In the genomic region with DNA sequence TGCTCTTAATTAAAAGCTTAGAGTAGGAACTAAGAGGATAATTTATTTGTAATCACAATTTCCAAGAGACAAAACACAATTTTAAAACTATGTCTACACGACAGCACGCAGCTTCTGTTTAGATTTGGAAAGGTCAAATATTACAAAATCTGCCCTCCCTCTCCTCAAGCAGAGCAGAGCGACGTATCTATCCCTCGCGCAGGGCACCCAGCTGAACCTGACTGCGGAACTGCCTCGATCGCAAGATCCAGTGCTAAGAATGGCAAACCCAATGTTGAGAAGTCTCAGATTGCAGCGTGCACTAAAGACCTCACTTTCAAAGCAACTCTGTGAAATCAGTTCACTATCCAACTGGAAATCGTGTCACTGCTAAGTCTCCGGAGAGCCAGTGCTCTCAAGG, we compare ENCODE assay signal across 9 mouse cellular contexts. TPM values are rescaled to one million over a fixed set of nuclear protein-coding genes. Genes with fewer than 3 reads are reported as not detected.
DNase-seq lines count a peak whose midpoint lies in the region; ATAC-seq and TF ChIP-seq lines count a peak whose summit lies in the region.
"Had no signal": no experiment of that assay in that cellular context is flagged by ENCODE, and none has a peak within 500 bp of the region (broad histone marks: within the 10 kb centered on the region; RNA-seq: fewer than 3 reads in every experiment).

No protein-coding gene starts in this region.

- peak overlapping the region; percentile 93 for H3K4me2 ChIP-seq in liver, embryonic 12.5 days
- H3K4me2 ChIP-seq in stomach, postnatal 0 days (replicated peaks; ENCODE audit: low read depth): peak overlapping the region; percentile 73

- H3K4me3 ChIP-seq in megakaryocyte, embryonic 14.5 days (replicated peaks): peak overlapping the region; percentile 97
- peak overlapping the region; percentile 71 for H3K4me3 ChIP-seq in liver, embryonic 12.5 days
- H3K4me3 ChIP-seq in stomach, postnatal 0 days (ENCODE audit: low read depth, low read length): peak overlapping the region; percentile 97

- H3K9ac ChIP-seq in liver, embryonic 12.5 days: 0 out of 2 replicates have a peak overlapping the region, but pooled peaks have one; percentile 8
- H3K9ac ChIP-seq in stomach, postnatal 0 days (ENCODE audit: low read length): peak overlapping the region; percentile 65

- TF ChIP-seq CTCF in stomach, postnatal 0 days (IDR thresholded peaks at IDR 0.05; ENCODE audit: low read depth): no peak

- TF ChIP-seq EP300 in stomach, postnatal 0 days (optimal IDR thresholded peaks at IDR 0.05): no peak

- WGBS in liver, embryonic 12.5 days (ENCODE audit: insufficient replicate concordance): 71% methylated on average over 12 of the region's 12 CpGs
- 17% methylated on average over 12 of the region's 12 CpGs for WGBS in stomach, postnatal 0 days

- peak; percentile 51 for DNase-seq in adrenal gland, postnatal 10 days
- DNase-seq in adrenal gland, postnatal 14 days: no peak
- DNase-seq in stomach, postnatal 0 days (ENCODE audit: low spot score): no peak
- no peak for DNase-seq in yolk sac, embryonic 10.5 days (ENCODE audit: low spot score)
- no peak for DNase-seq in embryo, embryonic 11 days
- DNase-seq: kidney, postnatal 4 days had no signal

- no peaks in the 10 kb centered on the region for H3K9me3 ChIP-seq in megakaryocyte, embryonic 14.5 days
- H3K9me3 ChIP-seq in liver, embryonic 12.5 days (replicated peaks): no peaks in the 10 kb centered on the region
- H3K9me3 ChIP-seq in stomach, postnatal 0 days (ENCODE audit: control insufficient read depth, low read length): no peaks in the 10 kb centered on the region

- H3K36me3 ChIP-seq in megakaryocyte, embryonic 14.5 days (replicated peaks; ENCODE audit: low read length): no peaks in the 10 kb centered on the region
- no peaks in the 10 kb centered on the region for H3K36me3 ChIP-seq in liver, embryonic 12.5 days
- no peaks in the 10 kb centered on the region for H3K36me3 ChIP-seq in stomach, postnatal 0 days (ENCODE audit: control insufficient read depth, insufficient read depth, low read length)

- ATAC-seq in megakaryocyte, adult 5-6 weeks (ENCODE audit: poor library complexity, severe bottlenecking): no peak
- no peak for ATAC-seq in liver, embryonic 12.5 days
- ATAC-seq in stomach, postnatal 0 days (ENCODE audit: low FRiP score, low TSS enrichment): no peak

- H3K27ac ChIP-seq in liver, embryonic 12.5 days: no peak overlapping the region; the same call in 1 of the 2 replicates
- peak overlapping the region; percentile 98 for H3K27ac ChIP-seq in stomach, postnatal 0 days (replicated peaks)

- H3K4me1 ChIP-seq in megakaryocyte, embryonic 14.5 days: peaks cover 49% of the 10 kb centered on the region
- H3K4me1 ChIP-seq in liver, embryonic 12.5 days: peaks cover 69% of the 10 kb centered on the region
- H3K4me1 ChIP-seq in stomach, postnatal 0 days (replicated peaks; ENCODE audit: control insufficient read depth, insufficient read depth): no peaks in the 10 kb centered on the region; the same call in 1 of the 2 replicates

- H3K27me3 ChIP-seq in megakaryocyte, embryonic 14.5 days (replicated peaks): peaks cover 62% of the 10 kb centered on the region
- H3K27me3 ChIP-seq in liver, embryonic 12.5 days (replicated peaks): peaks cover 48% of the 10 kb centered on the region
- no peaks in the 10 kb centered on the region for H3K27me3 ChIP-seq in stomach, postnatal 0 days (ENCODE audit: control insufficient read depth, insufficient read depth, low read length)

RNA-seq across cellular contexts. Expression of a gene that starts 2.0 kb away (rescaled TPM):
- total RNA-seq in adrenal gland, postnatal 10 days (2021): 100 to 1,000 TPM; 103 to 118 TPM
- total RNA-seq in adrenal gland, postnatal 14 days (2021): 133 and 149 TPM in 2 replicates
- 113 and 131 TPM in 2 replicates for polyA plus RNA-seq in megakaryocyte, embryonic 14.5 days (2012; ENCODE audit: insufficient read depth, low replicate concordance)
- total RNA-seq in megakaryocyte, adult 5-6 weeks (2015): 22.0 and 24.6 TPM in 2 replicates
- total RNA-seq in megakaryocyte, adult 5-6 weeks (2017): 12.4 and 14.2 TPM in 2 replicates
- 13.0 and 15.1 TPM in 2 replicates for polyA plus RNA-seq in liver, embryonic 12.5 days (2016; fragmentation: Nextera tagmentation; extraction: Ambion mirVana)
- polyA plus RNA-seq in stomach, postnatal 0 days (2015; fragmentation: Nextera tagmentation; extraction: Ambion mirVana): 18.6 and 18.7 TPM in 2 replicates

RNA-seq across cellular contexts. Expression of a gene that starts 31.1 kb away (rescaled TPM):
- total RNA-seq in adrenal gland, postnatal 10 days (2021): under 1 TPM in 1 of 2 experiments, not detected in 1; 0.48 TPM
- 0.56 and 0.79 TPM in 2 replicates for total RNA-seq in adrenal gland, postnatal 14 days (2021)
- not detected in 2 replicates for polyA plus RNA-seq in megakaryocyte, embryonic 14.5 days (2012; ENCODE audit: insufficient read depth, low replicate concordance)
- not detected in 2 replicates for total RNA-seq in megakaryocyte, adult 5-6 weeks (2015)
- not detected in 2 replicates for total RNA-seq in megakaryocyte, adult 5-6 weeks (2017)
- polyA plus RNA-seq in liver, embryonic 12.5 days (2016; fragmentation: Nextera tagmentation; extraction: Ambion mirVana): 0.28 TPM in 1 of 2 replicates, not detected in the other
- 2.2 TPM in 2 replicates for polyA plus RNA-seq in stomach, postnatal 0 days (2015; fragmentation: Nextera tagmentation; extraction: Ambion mirVana)

RNA-seq across cellular contexts. Expression of a gene that starts 41.3 kb away (rescaled TPM):
- total RNA-seq in adrenal gland, postnatal 10 days (2021): 1 to 10 TPM; 5.1 to 6.7 TPM
- total RNA-seq in adrenal gland, postnatal 14 days (2021): 4.6 and 5.2 TPM in 2 replicates
- 38.6 and 61.4 TPM in 2 replicates for polyA plus RNA-seq in megakaryocyte, embryonic 14.5 days (2012; ENCODE audit: insufficient read depth, low replicate concordance)
- total RNA-seq in megakaryocyte, adult 5-6 weeks (2015): 0.39 and 1.1 TPM in 2 replicates
- total RNA-seq in megakaryocyte, adult 5-6 weeks (2017): 0.29 TPM in 1 of 2 replicates, not detected in the other
- 15.5 and 18.2 TPM in 2 replicates for polyA plus RNA-seq in liver, embryonic 12.5 days (2016; fragmentation: Nextera tagmentation; extraction: Ambion mirVana)
- 7.3 and 8.6 TPM in 2 replicates for polyA plus RNA-seq in stomach, postnatal 0 days (2015; fragmentation: Nextera tagmentation; extraction: Ambion mirVana)
